Mouse (Mus musculus): ENCODE measurements around the gene Gm7903.
"Not testable (repeated sequence)": the region's sequence is repeated elsewhere in the genome, so short reads cannot be mapped to it uniquely, and the experiment has no call there.

Gene Gm7903

GRCm38 (mm10) chrX:135433535-135433934 is at the start of gene Gm7903:
TSS of gene Gm7903 (plus strand) at chrX:135433835.
- DNase-seq (ENCODE audit: low spot score): not testable (repeated sequence)

- DNase-seq (ENCODE audit: low spot score): not testable (repeated sequence)
Observed at GRCm38 (mm10) chrX:135403578-135403977, 30.1 kb upstream of the Gm7903 start.

GRCm38 (mm10) chrX:135421203-135421602 is 12.4 kb upstream of the Gm7903 start:
- not testable (repeated sequence) for DNase-seq (ENCODE audit: low spot score)

GRCm38 (mm10) chrX:135421824-135422223 is 11.8 kb upstream of the Gm7903 start:
- DNase-seq (ENCODE audit: low spot score): not testable (repeated sequence)

GRCm38 (mm10) chrX:135422473-135422872 is 11.2 kb upstream of the Gm7903 start:
- DNase-seq (ENCODE audit: low spot score): not testable (repeated sequence)

- not testable (repeated sequence) for DNase-seq (ENCODE audit: low spot score)
Observed at GRCm38 (mm10) chrX:135464160-135464559, 30.5 kb downstream of the Gm7903 start.

- DNase-seq (ENCODE audit: low spot score): not testable (repeated sequence)
Observed at GRCm38 (mm10) chrX:135481902-135482301, 48.3 kb downstream of the Gm7903 start.

- DNase-seq (ENCODE audit: low spot score): not testable (repeated sequence)
Observed at GRCm38 (mm10) chrX:135483183-135483582, 49.5 kb downstream of the Gm7903 start.
